ENCODE assay signal across 24 mouse cellular contexts in genomic region chr14:39445501-39445900, GRCm38 (mm10). TPM values are rescaled to one million over a fixed set of nuclear protein-coding genes. Genes with fewer than 3 reads are reported as not detected.
DNase-seq lines count a peak whose midpoint lies in the region; ATAC-seq and TF ChIP-seq lines count a peak whose summit lies in the region.
"Had no signal": no experiment of that assay in that cellular context is flagged by ENCODE, and none has a peak within 500 bp of the region (broad histone marks: within the 10 kb centered on the region; RNA-seq: fewer than 3 reads in every experiment).

No protein-coding gene starts in this region.

- no peak for DNase-seq in frontal cortex, postnatal 14 days (ENCODE audit: low spot score in 2 of 2)
- no peak for DNase-seq in kidney, adult 2 months
- DNase-seq in right cerebral cortex, adult 18-20 months = peak; percentile 17
- DNase-seq in right cerebral cortex, postnatal 10 days (ENCODE audit: low spot score in 2 of 2) = no peak
- DNase-seq: adrenal gland, postnatal 10 days; adrenal gland, postnatal 25 days; B cell, adult 2 months; cerebellum, adult 11-12 months; cerebellum, adult 2 months; cerebellum, adult 9-10 months; cerebellum, postnatal 10 days; cerebellum, postnatal 25 days; forebrain, postnatal 0 days had no signal

- no peaks in the 10 kb centered on the region for H3K36me3 ChIP-seq in kidney, embryonic 15.5 days
- H3K36me3 ChIP-seq in kidney, adult 2 months (ENCODE audit: control insufficient read depth, insufficient read depth, low read length) = no peaks in the 10 kb centered on the region
- H3K36me3 ChIP-seq: embryonic facial prominence, embryonic 10.5 days; embryonic facial prominence, embryonic 12.5 days; forebrain, embryonic 15.5 days; G1E had no signal

- peak; percentile 68 for ATAC-seq in frontal cortex, adult (ENCODE audit: low TSS enrichment)
- peak; percentile 77; the same call in 1 of the 2 replicates for ATAC-seq in kidney, embryonic 15.5 days (replicated peaks; ENCODE audit: low FRiP score)
- ATAC-seq: activated CD4-positive, CD25-positive, alpha-beta regulatory T cell, adult 4 months; CD4-positive, CD25-positive, alpha-beta regulatory T cell, adult 4 months; forebrain, embryonic 13.5 days; forebrain, embryonic 15.5 days; forebrain, postnatal 0 days; Patski had no signal

- no peak overlapping the region for H3K27ac ChIP-seq in kidney, embryonic 15.5 days
- no peak overlapping the region for H3K27ac ChIP-seq in kidney, adult 2 months (ENCODE audit: insufficient read depth, low read depth, low read length)
- H3K27ac ChIP-seq: embryonic facial prominence, embryonic 10.5 days; embryonic facial prominence, embryonic 12.5 days; forebrain, embryonic 13.5 days; forebrain, embryonic 15.5 days had no signal

- H3K9me3 ChIP-seq in kidney, embryonic 15.5 days (replicated peaks) = no peaks in the 10 kb centered on the region
- H3K9me3 ChIP-seq: embryonic facial prominence, embryonic 10.5 days; embryonic facial prominence, embryonic 12.5 days; forebrain, embryonic 13.5 days; forebrain, embryonic 15.5 days; G1E had no signal

- TF ChIP-seq CTCF in kidney, adult 2 months (conservative IDR thresholded peaks at IDR 0.05; ENCODE audit: insufficient read depth, insufficient read length, low read depth, low read length) = no peak

- no peak overlapping the region for H3K4me2 ChIP-seq in kidney, embryonic 15.5 days
- H3K4me2 ChIP-seq: embryonic facial prominence, embryonic 12.5 days; forebrain, embryonic 13.5 days; forebrain, embryonic 15.5 days had no signal

- TF ChIP-seq POLR2A in kidney, adult 2 months (IDR thresholded peaks at IDR 0.05; ENCODE audit: low read depth, low read length) = no peak

- H3K4me3 ChIP-seq in kidney, embryonic 15.5 days (replicated peaks) = no peak overlapping the region
- H3K4me3 ChIP-seq in kidney, adult 2 months (ENCODE audit: insufficient read depth, low read depth, low read length) = no peak overlapping the region
- H3K4me3 ChIP-seq: embryonic facial prominence, embryonic 10.5 days; embryonic facial prominence, embryonic 12.5 days; forebrain, embryonic 13.5 days; forebrain, embryonic 15.5 days had no signal

- H3K27me3 ChIP-seq in kidney, embryonic 15.5 days = no peaks in the 10 kb centered on the region
- no peaks in the 10 kb centered on the region for H3K27me3 ChIP-seq in kidney, adult 2 months (replicated peaks; ENCODE audit: control insufficient read depth, insufficient read depth, low read length)
- H3K27me3 ChIP-seq: CH12.LX; embryonic facial prominence, embryonic 12.5 days; forebrain, embryonic 13.5 days; forebrain, embryonic 15.5 days; Patski had no signal

- H3K9ac ChIP-seq in kidney, embryonic 15.5 days = no peak overlapping the region
- H3K9ac ChIP-seq: embryonic facial prominence, embryonic 12.5 days; forebrain, embryonic 13.5 days; forebrain, embryonic 15.5 days; forebrain, postnatal 0 days had no signal

- H3K4me1 ChIP-seq in kidney, embryonic 15.5 days = no peaks in the 10 kb centered on the region
- no peaks in the 10 kb centered on the region for H3K4me1 ChIP-seq in kidney, adult 2 months (ENCODE audit: control insufficient read depth, insufficient read depth, low read length)
- H3K4me1 ChIP-seq: embryonic facial prominence, embryonic 10.5 days; embryonic facial prominence, embryonic 12.5 days; forebrain, embryonic 13.5 days; forebrain, embryonic 15.5 days had no signal

- WGBS in kidney, embryonic 15.5 days = 44% methylated on average over 1 of the region's 1 CpGs
- 31% methylated on average over 1 of the region's 1 CpGs for WGBS in kidney, adult 2 months

RNA-seq across cellular contexts. Expression of gene Nrg3, which starts 27.4 kb away (rescaled TPM):
- polyA plus RNA-seq in kidney, embryonic 15.5 days (2015; fragmentation: Nextera tagmentation; extraction: Ambion mirVana) = 0.75 and 1.00 TPM in 2 replicates
- polyA plus RNA-seq in kidney, adult 2 months (2012; rRNA removed) = 0.05 TPM in 1 of 2 replicates, not detected in the other
- polyA plus RNA-seq: activated CD4-positive, CD25-positive, alpha-beta regulatory T cell, adult 4 months; CD4-positive, CD25-positive, alpha-beta regulatory T cell, adult 4 months; G1E; Patski had no signal
